Mouse (Mus musculus): ENCODE data around the gene Stard10. TPM values are rescaled to one million over a fixed set of nuclear protein-coding genes. Genes with fewer than 3 reads are reported as not detected.

The Stard10 gene
- polyA plus RNA-seq, 1 experiment from 2014 or later, result 15.6 TPM

GRCm38 (mm10) chr7:101385866-101386452 is 69.1 kb downstream of the Stard10 start:
- Histone ChIP-seq H3K9ac (replicated peaks; ENCODE audit: low read length) (no peak overlapping the region), H3K9me3 (replicated peaks; ENCODE audit: control insufficient read depth, low read length) (no peaks in the 10 kb centered on the region), H3K27ac (replicated peaks; ENCODE audit: low read depth, low read length) (no peak overlapping the region), H3K4me3 (ENCODE audit: low read depth, low read length) (no peak overlapping the region), H3K4me1 (ENCODE audit: control insufficient read depth, insufficient read depth, low read length) (peaks cover 2% of the 10 kb centered on the region; the same call in 1 of the 2 replicates), H3K36me3 (replicated peaks; ENCODE audit: control insufficient read depth, insufficient read depth, low read depth, low read length) (no peaks in the 10 kb centered on the region), H3K27me3 (ENCODE audit: control insufficient read depth, insufficient read depth, low read length) (no peaks in the 10 kb centered on the region), H3K4me2 (ENCODE audit: low read depth, low read length) (no peak overlapping the region)
- ATAC-seq (replicated peaks; ENCODE audit: insufficient number of reproducible peaks, low FRiP score, low TSS enrichment, low read depth) (0 out of 2 replicates have a peak, but pooled peaks have one; percentile 11), DNase-seq (ENCODE audit: low spot score) (no peak)
- 60% methylated on average over 8 of the region's 10 CpGs for WGBS

DNA sequence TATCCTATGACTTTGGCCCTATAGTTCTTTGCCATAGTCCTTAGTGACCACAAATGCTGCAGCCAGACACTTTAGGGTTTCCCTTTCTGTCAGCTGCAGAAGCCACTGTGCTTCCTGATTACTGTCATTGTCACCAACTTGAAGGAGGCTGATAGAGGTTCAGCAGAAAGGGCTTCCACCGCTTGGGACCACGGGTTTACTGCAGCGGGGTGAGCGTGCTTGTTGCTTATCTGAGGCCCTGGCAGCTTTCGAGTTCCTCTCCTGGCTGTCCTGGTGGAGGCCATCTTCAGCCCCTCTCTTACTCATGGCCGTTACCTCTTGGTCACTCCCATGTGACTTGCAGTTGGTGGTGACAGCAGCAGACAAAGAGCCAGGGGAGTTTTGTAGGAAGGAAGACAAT is 72.4 kb downstream of the Stard10 start:
- ATAC-seq (replicated peaks; ENCODE audit: insufficient number of reproducible peaks, low FRiP score, low TSS enrichment, low read depth), result no peak
- DNase-seq (ENCODE audit: low spot score), result no peak
- peaks cover 5% of the 10 kb centered on the region; the same call in 1 of the 2 replicates for H3K4me1 ChIP-seq (ENCODE audit: control insufficient read depth, insufficient read depth, low read length)
- H3K4me2 ChIP-seq (ENCODE audit: low read depth, low read length), result no peak overlapping the region
- H3K9ac ChIP-seq (replicated peaks; ENCODE audit: low read length), result no peak overlapping the region
- no peak overlapping the region for H3K4me3 ChIP-seq (ENCODE audit: low read depth, low read length)
- H3K27me3 ChIP-seq (ENCODE audit: control insufficient read depth, insufficient read depth, low read length), result no peaks in the 10 kb centered on the region
- H3K9me3 ChIP-seq (replicated peaks; ENCODE audit: control insufficient read depth, low read length), result no peaks in the 10 kb centered on the region
- 88% methylated on average over 6 of the region's 6 CpGs for WGBS
- no peak overlapping the region for H3K27ac ChIP-seq (replicated peaks; ENCODE audit: low read depth, low read length)
- no peaks in the 10 kb centered on the region for H3K36me3 ChIP-seq (replicated peaks; ENCODE audit: control insufficient read depth, insufficient read depth, low read depth, low read length)

- ATAC-seq (replicated peaks; ENCODE audit: insufficient number of reproducible peaks, low FRiP score, low TSS enrichment, low read depth), result no peak
Observed at GRCm38 (mm10) chr7:101391909-101392479, 75.1 kb downstream of the Stard10 start.

GRCm38 (mm10) chr7:101393015-101393414 is 76.1 kb downstream of the Stard10 start:
- 0 out of 2 replicates have a peak, but pooled peaks have one; percentile 20 for ATAC-seq (replicated peaks; ENCODE audit: insufficient number of reproducible peaks, low FRiP score, low TSS enrichment, low read depth)

More at GRCm38 (mm10) chr7:101391909-101392479, 75.1 kb downstream of the Stard10 start:
- no peaks in the 10 kb centered on the region for H3K27me3 ChIP-seq (ENCODE audit: control insufficient read depth, insufficient read depth, low read length)
- no peak overlapping the region for H3K9ac ChIP-seq (replicated peaks; ENCODE audit: low read length)
- H3K9me3 ChIP-seq (replicated peaks; ENCODE audit: control insufficient read depth, low read length), result no peaks in the 10 kb centered on the region
- no peak for DNase-seq (ENCODE audit: low spot score)
- H3K4me2 ChIP-seq (ENCODE audit: low read depth, low read length), result no peak overlapping the region
- WGBS, result 69% methylated on average over 4 of the region's 4 CpGs
- peak overlapping the region; percentile 16; the same call in 1 of the 2 replicates for H3K27ac ChIP-seq (replicated peaks; ENCODE audit: low read depth, low read length)
- H3K4me1 ChIP-seq (ENCODE audit: control insufficient read depth, insufficient read depth, low read length), result 0 out of 2 replicates have a peak, but pooled peaks cover 4% of the 10 kb centered on the region
- no peaks in the 10 kb centered on the region for H3K36me3 ChIP-seq (replicated peaks; ENCODE audit: control insufficient read depth, insufficient read depth, low read depth, low read length)
- H3K4me3 ChIP-seq (ENCODE audit: low read depth, low read length), result no peak overlapping the region

GRCm38 (mm10) chr7:101393694-101394504 is 77.0 kb downstream of the Stard10 start:
- Histone ChIP-seq H3K4me3 (ENCODE audit: low read depth, low read length) (no peak overlapping the region; the same call in 1 of the 2 replicates), H3K4me2 (ENCODE audit: low read depth, low read length) (no peak overlapping the region), H3K27me3 (ENCODE audit: control insufficient read depth, insufficient read depth, low read length) (no peaks in the 10 kb centered on the region), H3K27ac (replicated peaks; ENCODE audit: low read depth, low read length) (peak overlapping the region; percentile 60), H3K9ac (replicated peaks; ENCODE audit: low read length) (peak overlapping the region; percentile 46), H3K4me1 (ENCODE audit: control insufficient read depth, insufficient read depth, low read length) (0 out of 2 replicates have a peak, but pooled peaks cover 4% of the 10 kb centered on the region), H3K36me3 (replicated peaks; ENCODE audit: control insufficient read depth, insufficient read depth, low read depth, low read length) (no peaks in the 10 kb centered on the region), H3K9me3 (replicated peaks; ENCODE audit: control insufficient read depth, low read length) (no peaks in the 10 kb centered on the region)
- ATAC-seq (replicated peaks; ENCODE audit: insufficient number of reproducible peaks, low FRiP score, low TSS enrichment, low read depth) (peak; percentile 58), DNase-seq (ENCODE audit: low spot score) (peak; percentile 70)
- 33% methylated on average over 8 of the region's 8 CpGs for WGBS

More at GRCm38 (mm10) chr7:101393015-101393414, 76.1 kb downstream of the Stard10 start:
- Histone ChIP-seq H3K36me3 (replicated peaks; ENCODE audit: control insufficient read depth, insufficient read depth, low read depth, low read length) (no peaks in the 10 kb centered on the region), H3K4me3 (ENCODE audit: low read depth, low read length) (no peak overlapping the region), H3K27ac (replicated peaks; ENCODE audit: low read depth, low read length) (peak overlapping the region; percentile 60), H3K9ac (replicated peaks; ENCODE audit: low read length) (no peak overlapping the region), H3K4me2 (ENCODE audit: low read depth, low read length) (no peak overlapping the region), H3K9me3 (replicated peaks; ENCODE audit: control insufficient read depth, low read length) (no peaks in the 10 kb centered on the region), H3K4me1 (ENCODE audit: control insufficient read depth, insufficient read depth, low read length) (0 out of 2 replicates have a peak, but pooled peaks cover 4% of the 10 kb centered on the region), H3K27me3 (ENCODE audit: control insufficient read depth, insufficient read depth, low read length) (no peaks in the 10 kb centered on the region)
- 25% methylated on average over 4 of the region's 4 CpGs for WGBS
- peak; percentile 35 for DNase-seq (ENCODE audit: low spot score)

DNA sequence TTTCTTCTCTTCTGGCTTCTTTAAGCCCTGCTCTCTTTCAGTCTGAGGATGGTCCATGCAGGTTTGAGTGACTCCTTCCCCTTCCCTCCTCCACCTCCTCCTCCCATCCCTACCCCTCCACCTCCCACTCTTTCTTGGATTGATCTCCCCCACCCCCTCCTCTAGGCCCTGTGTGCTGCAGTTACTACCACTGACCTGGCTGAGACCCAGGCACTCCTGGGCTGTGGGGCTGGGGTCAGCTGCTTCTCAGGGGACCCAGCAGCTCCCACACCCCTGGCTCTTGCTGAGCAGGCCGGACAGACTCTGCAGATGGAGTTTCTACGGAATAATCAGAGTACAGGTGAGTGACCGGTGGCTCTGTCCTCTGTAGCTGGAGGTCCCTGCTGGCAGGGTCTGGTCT is 77.7 kb downstream of the Stard10 start:
- no peaks in the 10 kb centered on the region for H3K27me3 ChIP-seq (ENCODE audit: control insufficient read depth, insufficient read depth, low read length)
- 0 out of 2 replicates have a peak, but pooled peaks cover 4% of the 10 kb centered on the region for H3K4me1 ChIP-seq (ENCODE audit: control insufficient read depth, insufficient read depth, low read length)
- peak overlapping the region; percentile 60 for H3K27ac ChIP-seq (replicated peaks; ENCODE audit: low read depth, low read length)
- H3K9me3 ChIP-seq (replicated peaks; ENCODE audit: control insufficient read depth, low read length), result no peaks in the 10 kb centered on the region
- H3K36me3 ChIP-seq (replicated peaks; ENCODE audit: control insufficient read depth, insufficient read depth, low read depth, low read length), result no peaks in the 10 kb centered on the region
- peak; percentile 3; the same call in 1 of the 2 replicates for ATAC-seq (replicated peaks; ENCODE audit: insufficient number of reproducible peaks, low FRiP score, low TSS enrichment, low read depth)
- peak overlapping the region; percentile 46 for H3K9ac ChIP-seq (replicated peaks; ENCODE audit: low read length)
- 65% methylated on average over 3 of the region's 3 CpGs for WGBS
- no peak overlapping the region for H3K4me2 ChIP-seq (ENCODE audit: low read depth, low read length)
- no peak overlapping the region; the same call in 1 of the 2 replicates for H3K4me3 ChIP-seq (ENCODE audit: low read depth, low read length)
- no peak for DNase-seq (ENCODE audit: low spot score)

DNA sequence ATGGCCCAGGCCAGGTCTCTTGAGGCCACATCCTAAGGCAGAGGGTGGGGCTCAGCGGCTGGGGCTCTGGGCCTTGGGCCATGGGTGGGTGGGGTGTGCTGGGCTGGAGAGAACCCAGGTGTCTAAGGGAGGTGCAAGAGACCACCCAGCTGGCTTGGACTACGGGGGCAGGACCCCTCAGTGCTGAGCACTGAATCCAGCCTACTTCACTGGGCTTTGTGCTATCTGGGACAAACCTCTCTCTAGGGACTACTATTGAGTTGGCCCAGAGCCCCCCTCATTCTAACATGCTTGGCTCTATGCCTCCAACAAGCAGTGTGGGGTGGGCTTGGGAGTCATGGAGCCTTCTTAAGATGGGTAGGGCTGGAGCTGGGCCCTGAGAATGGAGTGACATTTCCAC is 78.6 kb downstream of the Stard10 start:
- ATAC-seq (replicated peaks; ENCODE audit: insufficient number of reproducible peaks, low FRiP score, low TSS enrichment, low read depth), result no peak
- H3K4me2 ChIP-seq (ENCODE audit: low read depth, low read length), result no peak overlapping the region
- H3K4me1 ChIP-seq (ENCODE audit: control insufficient read depth, insufficient read depth, low read length), result 0 out of 2 replicates have a peak, but pooled peaks cover 4% of the 10 kb centered on the region
- no peaks in the 10 kb centered on the region for H3K9me3 ChIP-seq (replicated peaks; ENCODE audit: control insufficient read depth, low read length)
- no peak overlapping the region for H3K4me3 ChIP-seq (ENCODE audit: low read depth, low read length)
- WGBS, result 84% methylated on average over 2 of the region's 2 CpGs
- no peak overlapping the region for H3K27ac ChIP-seq (replicated peaks; ENCODE audit: low read depth, low read length)
- no peak overlapping the region for H3K9ac ChIP-seq (replicated peaks; ENCODE audit: low read length)
- no peaks in the 10 kb centered on the region for H3K36me3 ChIP-seq (replicated peaks; ENCODE audit: control insufficient read depth, insufficient read depth, low read depth, low read length)
- no peak for DNase-seq (ENCODE audit: low spot score)
- no peaks in the 10 kb centered on the region for H3K27me3 ChIP-seq (ENCODE audit: control insufficient read depth, insufficient read depth, low read length)

All from embryonic facial prominence, embryonic 11.5 days (tissue).